Mouse (Mus musculus): Measurements from ENCODE around the gene Tmem108. TPM values are rescaled to one million over a fixed set of nuclear protein-coding genes. Genes with fewer than 3 reads are reported as not detected.

The Tmem108 gene
- polyA plus RNA-seq, 1 experiment from 2014 or later, result not detected

- peak; percentile 44 for ATAC-seq
- in situ Hi-C loops (cut with MboI; ENCODE audit: low pct_unique_long_range_greater_than_20kb), result no loop called here
- POLR2A ChIA-PET, result interaction anchor here (0.6 kb wide), 1 partner anchor 759 kb away, joined by 3 read pairs; no protein-coding TSS in a partner anchor
- no peak for DNase-seq (ENCODE audit: low read depth, low spot score)
- no peaks in the 10 kb centered on the region for H3K27me3 ChIP-seq
- CTCF ChIA-PET, result interaction anchor here (1.6 kb wide), 1 partner anchor 85 kb away, joined by 4 read pairs; no protein-coding TSS in a partner anchor
- no peak for TF ChIP-seq CTCF (IDR thresholded peaks at IDR 0.05)
These were observed 187.5 kb downstream of the Tmem108 start for GRCm38 (mm10) chr9:103573994-103574750.

- no peak for ATAC-seq
- ChIA-PET CTCF (no interaction called here), POLR2A (no interaction called here)
- H3K27me3 ChIP-seq, result no peaks in the 10 kb centered on the region
- in situ Hi-C loops (cut with MboI; ENCODE audit: low pct_unique_long_range_greater_than_20kb), result no loop called here
- no peak for TF ChIP-seq CTCF (IDR thresholded peaks at IDR 0.05)
- no peak for DNase-seq (ENCODE audit: low read depth, low spot score)
These were observed 191.4 kb downstream of the Tmem108 start for GRCm38 (mm10) chr9:103570158-103570741.

- ATAC-seq (no peak), DNase-seq (ENCODE audit: low read depth, low spot score) (no peak)
- H3K27me3 ChIP-seq, result no peaks in the 10 kb centered on the region
- TF ChIP-seq CTCF (IDR thresholded peaks at IDR 0.05), result no peak
- in situ Hi-C loops (cut with MboI; ENCODE audit: low pct_unique_long_range_greater_than_20kb), result no loop called here
- CTCF ChIA-PET, result no interaction called here
- POLR2A ChIA-PET, result no interaction called here
These were observed 192.7 kb downstream of the Tmem108 start for GRCm38 (mm10) chr9:103568983-103569382.

DNA sequence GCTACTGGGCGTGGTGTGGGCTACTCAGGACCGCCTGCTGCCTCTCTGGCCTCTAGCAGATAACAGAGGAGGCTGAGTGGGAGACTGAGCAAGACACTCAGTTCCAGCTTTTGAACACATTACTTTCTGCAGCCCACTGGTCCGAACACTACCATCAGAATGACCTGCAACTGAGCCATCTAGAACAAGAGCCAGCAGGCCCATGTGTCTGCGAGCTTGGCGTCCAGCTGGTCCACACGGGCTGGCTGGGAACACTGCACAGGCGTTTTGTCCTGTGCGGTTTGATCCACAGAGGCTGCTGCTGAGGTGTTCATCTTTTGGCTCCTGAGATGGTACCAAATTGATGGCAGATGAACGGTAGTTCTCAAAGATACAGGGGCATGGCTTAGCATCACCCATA, 196.5 kb downstream of the Tmem108 start:
- DNase-seq (ENCODE audit: low read depth, low spot score) (no peak), ATAC-seq (no peak)
- POLR2A ChIA-PET, result no interaction called here
- no peak for TF ChIP-seq CTCF (IDR thresholded peaks at IDR 0.05)
- in situ Hi-C loops (cut with MboI; ENCODE audit: low pct_unique_long_range_greater_than_20kb), result no loop called here
- CTCF ChIA-PET, result interaction anchor here (1.7 kb wide), 1 partner anchor 13 kb away, joined by 4 read pairs; no protein-coding TSS in a partner anchor
- no peaks in the 10 kb centered on the region for H3K27me3 ChIP-seq

DNA sequence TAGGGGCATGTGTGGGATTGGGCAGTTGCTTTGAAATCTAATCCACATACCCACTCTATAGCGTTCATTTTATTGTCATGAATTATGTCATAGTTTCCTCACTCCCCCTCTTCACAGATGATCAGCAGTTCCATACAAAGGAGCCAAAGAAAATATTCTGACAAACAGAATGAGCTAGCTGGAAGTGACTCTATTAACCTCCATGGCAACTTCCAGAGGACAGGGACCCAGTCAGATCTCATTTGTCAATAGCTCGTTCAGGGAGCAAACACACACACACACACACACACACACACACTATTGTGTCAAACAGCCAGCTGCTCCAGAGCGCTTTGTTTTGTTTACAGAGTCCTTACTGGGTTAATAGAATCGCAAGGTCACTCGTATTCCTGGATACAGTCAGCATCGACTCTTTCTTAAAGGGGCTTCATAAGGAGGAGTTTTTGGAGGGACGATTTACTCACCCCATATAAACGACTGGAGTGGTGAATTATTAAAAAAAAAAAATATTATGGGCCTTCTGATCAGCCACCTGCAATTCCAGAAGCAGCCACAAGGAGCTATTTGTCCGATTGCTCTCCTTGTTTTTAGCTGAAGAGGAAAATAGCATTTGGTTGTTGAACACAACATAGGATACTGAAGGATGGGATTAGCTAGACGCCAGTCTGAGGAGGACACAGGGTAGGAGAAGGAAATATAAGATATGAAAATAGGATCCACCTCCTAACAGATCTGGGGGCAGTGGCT, 197.6 kb downstream of the Tmem108 start:
- DNase-seq (ENCODE audit: low read depth, low spot score) (no peak), ATAC-seq (no peak)
- in situ Hi-C loops (cut with MboI; ENCODE audit: low pct_unique_long_range_greater_than_20kb), result no loop called here
- H3K27me3 ChIP-seq, result no peaks in the 10 kb centered on the region
- POLR2A ChIA-PET, result interaction anchor here (0.6 kb wide), 1 partner anchor 22 kb away, joined by 4 read pairs; no protein-coding TSS in a partner anchor
- peak; percentile 46 for TF ChIP-seq CTCF (IDR thresholded peaks at IDR 0.05)
- CTCF ChIA-PET, result interaction anchor here (0.8 to 1.7 kb wide), 4 partner anchors 8 to 48 kb away, joined by 3 to 4 read pairs (median 4); no protein-coding TSS in a partner anchor

DNA sequence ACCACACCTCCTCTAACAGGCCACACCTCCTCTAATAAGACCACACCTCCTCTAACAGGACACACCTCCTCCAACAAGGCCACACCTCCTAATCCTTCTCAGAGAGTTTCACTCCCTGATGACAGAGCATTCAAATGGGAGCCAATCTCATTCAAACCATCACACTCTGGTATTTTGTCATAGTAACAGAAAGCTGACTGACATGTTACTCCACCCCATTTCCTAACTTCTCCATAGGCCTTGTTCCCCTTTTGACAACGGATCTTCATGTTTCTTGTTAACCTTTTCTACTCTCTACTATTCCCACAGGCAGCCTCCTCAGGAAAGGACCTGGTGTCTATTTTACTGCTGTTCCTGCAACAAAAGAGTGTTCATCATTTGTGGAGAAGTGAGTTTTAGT, 199.6 kb downstream of the Tmem108 start:
- CTCF ChIA-PET, result interaction anchor here (0.7 to 1.6 kb wide), 2 partner anchors 9 to 10 kb away, joined by 3 to 5 read pairs; no protein-coding TSS in a partner anchor
- ATAC-seq (no peak), DNase-seq (ENCODE audit: low read depth, low spot score) (no peak)
- TF ChIP-seq CTCF (IDR thresholded peaks at IDR 0.05), result no peak
- H3K27me3 ChIP-seq, result peaks cover 6% of the 10 kb centered on the region
- POLR2A ChIA-PET, result no interaction called here
- in situ Hi-C loops (cut with MboI; ENCODE audit: low pct_unique_long_range_greater_than_20kb), result no loop called here

DNA sequence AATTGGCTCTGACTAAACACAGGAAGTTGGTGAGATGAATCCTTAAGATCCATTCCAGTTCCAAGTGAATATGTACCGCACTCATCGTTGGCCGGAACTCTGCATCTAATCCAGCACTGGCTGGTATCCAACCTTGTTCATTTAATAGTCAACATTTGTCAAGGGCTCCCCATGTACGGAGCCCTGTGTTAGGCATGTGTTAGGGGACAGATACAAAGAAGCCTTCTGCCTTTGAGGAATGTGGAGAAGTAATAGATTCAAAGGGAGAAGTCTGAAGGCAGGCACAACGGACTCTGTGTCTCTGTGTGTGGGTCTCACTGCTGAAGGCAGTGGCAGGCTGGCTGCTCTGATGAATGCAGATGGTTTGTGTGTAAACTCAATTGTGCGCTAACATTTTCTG, 202.9 kb downstream of the Tmem108 start:
- DNase-seq (ENCODE audit: low read depth, low spot score) (no peak), ATAC-seq (no peak)
- H3K27me3 ChIP-seq, result peaks cover 12% of the 10 kb centered on the region
- no peak for TF ChIP-seq CTCF (IDR thresholded peaks at IDR 0.05)
- POLR2A ChIA-PET, result no interaction called here
- CTCF ChIA-PET, result no interaction called here
- in situ Hi-C loops (cut with MboI; ENCODE audit: low pct_unique_long_range_greater_than_20kb), result no loop called here

- no peak for ATAC-seq
- ChIA-PET CTCF (no interaction called here), POLR2A (no interaction called here)
- no peak for DNase-seq (ENCODE audit: low read depth, low spot score)
- TF ChIP-seq CTCF (IDR thresholded peaks at IDR 0.05), result no peak
- in situ Hi-C loops (cut with MboI; ENCODE audit: low pct_unique_long_range_greater_than_20kb), result no loop called here
- H3K27me3 ChIP-seq, result peaks cover 12% of the 10 kb centered on the region
These were observed 203.4 kb downstream of the Tmem108 start for GRCm38 (mm10) chr9:103558240-103558639.

GRCm38 (mm10) chr9:103557085-103557484, 204.6 kb downstream of the Tmem108 start:
- in situ Hi-C loops (cut with MboI; ENCODE audit: low pct_unique_long_range_greater_than_20kb), result no loop called here
- no peak for TF ChIP-seq CTCF (IDR thresholded peaks at IDR 0.05)
- ChIA-PET CTCF (no interaction called here), POLR2A (no interaction called here)
- H3K27me3 ChIP-seq, result peaks cover 12% of the 10 kb centered on the region
- no peak for DNase-seq (ENCODE audit: low read depth, low spot score)
- ATAC-seq, result no peak

- DNase-seq (ENCODE audit: low read depth, low spot score) (no peak), ATAC-seq (no peak)
- peaks cover 12% of the 10 kb centered on the region for H3K27me3 ChIP-seq
- ChIA-PET CTCF (interaction anchor here (1.5 kb wide), 1 partner anchor 9 kb away, joined by 3 read pairs; no protein-coding TSS in a partner anchor), POLR2A (no interaction called here)
- no peak for TF ChIP-seq CTCF (IDR thresholded peaks at IDR 0.05)
- in situ Hi-C loops (cut with MboI; ENCODE audit: low pct_unique_long_range_greater_than_20kb), result no loop called here
These were observed 206.3 kb downstream of the Tmem108 start for GRCm38 (mm10) chr9:103555334-103555733.
